Mouse (Mus musculus) adipose tissue, adult 10 weeks (tissue): ENCODE measurements around the gene Kcng1. TPM values are rescaled to one million over a fixed set of nuclear protein-coding genes. Genes with fewer than 3 reads are reported as not detected.

Experiments used
- polyA plus RNA-seq: library from polyadenylated mRNA; stranded (reverse); fragments of 350-450 nt; fragmentation: Illumina TruSeq; extraction: RNeasy Lipid Tissue Mini Kit (QIAGEN cat#74804); gene quantifications from one replicate; pipeline ENCODE4 v1.2.3, GENCODE M21; 2014; ENCODE audit warnings: low read depth, low replicate concordance

Gene Kcng1
- 2.1 TPM for polyA plus RNA-seq

GRCm38 (mm10) chr2:168281582-168281981 is at the start of gene Kcng1:
Kcng1 (minus strand) TSS chr2:168281736.

GRCm38 (mm10) chr2:168230026-168230728 is 51.4 kb downstream of the Kcng1 start, which contains the start of the genes Gm20716, Dpm1 and Mocs3:
Gm20716 (minus strand) TSS chr2:168230364.
Dpm1 (minus strand) TSS chr2:168230591.
Mocs3 (plus strand) TSS chr2:168230622.

Other genes with a start within 250 kb of the Kcng1 start
- gene Pard6b, start 200.7 kb downstream of the Kcng1 start, polyA plus RNA-seq = 10.2 TPM
- 3.8 TPM for gene Adnp, start 74.6 kb downstream of the Kcng1 start, polyA plus RNA-seq
- gene Gm20716, start 51.4 kb downstream of the Kcng1 start, polyA plus RNA-seq = 53.5 TPM
- 71.1 TPM for gene Dpm1, start 51.1 kb downstream of the Kcng1 start, polyA plus RNA-seq
- 5.1 TPM for gene Mocs3, start 51.1 kb downstream of the Kcng1 start, polyA plus RNA-seq